Mouse (Mus musculus): ENCODE data around the gene Rtl8c.
"Not testable (repeated sequence)": the region's sequence is repeated elsewhere in the genome, so short reads cannot be mapped to it uniquely, and the experiment has no call there.

The Rtl8c gene

DNA sequence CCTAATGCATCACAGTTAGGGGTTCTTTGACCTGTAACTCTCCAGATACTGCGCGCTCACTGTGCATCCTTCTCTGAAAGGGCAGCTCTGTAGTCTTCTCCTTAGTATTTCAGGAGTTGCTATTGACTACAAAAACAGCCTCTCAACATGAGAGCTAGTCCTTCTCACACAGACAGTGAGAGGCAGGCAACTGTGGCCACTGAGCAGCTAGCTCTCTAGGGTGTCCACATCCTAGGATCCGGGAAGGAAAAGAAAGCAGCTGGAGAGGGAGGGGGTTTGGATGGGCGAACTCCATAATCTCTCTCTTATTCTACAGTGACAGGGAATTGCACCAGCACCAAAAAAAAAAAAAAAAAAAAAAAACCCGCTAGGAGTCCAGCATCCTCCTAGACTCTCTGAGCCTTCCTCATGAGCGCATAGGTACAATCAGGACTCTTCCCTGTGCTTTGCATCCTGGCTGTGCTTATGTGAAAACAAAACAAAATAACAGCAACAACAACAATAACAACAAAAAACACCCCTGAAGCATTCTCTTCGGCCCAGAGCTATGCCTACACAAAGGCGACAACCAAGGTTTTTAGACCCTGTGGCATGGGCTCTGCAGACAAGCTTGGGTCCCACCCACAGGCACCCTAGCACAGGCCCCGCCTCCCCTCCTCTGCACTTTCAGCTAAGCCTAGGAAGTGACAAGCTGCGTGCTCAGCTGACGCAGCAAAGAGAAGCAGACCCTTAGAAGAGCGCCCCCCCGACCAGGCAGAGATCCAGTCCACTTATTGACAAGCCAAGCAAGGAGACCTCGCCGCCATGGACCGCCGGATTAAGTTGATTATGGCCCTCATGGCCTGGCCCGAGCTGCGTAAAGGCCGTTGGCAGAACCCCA is at the start of gene Rtl8c:
Rtl8c (plus strand) TSS at position 791 of the 880 bp plus-strand sequence.
- DNase-seq (ENCODE audit: extremely low spot score, low spot score): peak; percentile 45

DNA sequence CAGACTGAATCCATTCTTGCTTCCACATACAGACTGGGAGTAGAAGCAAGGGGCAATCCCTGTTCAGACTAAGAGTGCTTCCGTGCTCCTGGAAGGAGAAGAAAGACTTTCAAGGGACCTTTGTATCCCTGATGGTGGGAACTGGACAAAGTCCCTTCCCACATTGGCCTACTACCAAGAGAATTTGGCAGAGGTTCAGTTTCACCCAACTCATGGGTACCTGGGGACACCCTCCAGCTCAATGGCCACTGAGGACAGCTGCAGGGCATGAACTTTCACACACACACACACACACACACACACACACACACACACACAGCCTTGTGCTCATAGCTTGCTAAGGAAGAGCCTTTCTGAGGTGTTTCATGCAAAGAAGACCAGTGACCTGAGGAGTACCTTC is 28.5 kb upstream of the Rtl8c start:
- DNase-seq (ENCODE audit: extremely low spot score, low spot score): no peak

DNA sequence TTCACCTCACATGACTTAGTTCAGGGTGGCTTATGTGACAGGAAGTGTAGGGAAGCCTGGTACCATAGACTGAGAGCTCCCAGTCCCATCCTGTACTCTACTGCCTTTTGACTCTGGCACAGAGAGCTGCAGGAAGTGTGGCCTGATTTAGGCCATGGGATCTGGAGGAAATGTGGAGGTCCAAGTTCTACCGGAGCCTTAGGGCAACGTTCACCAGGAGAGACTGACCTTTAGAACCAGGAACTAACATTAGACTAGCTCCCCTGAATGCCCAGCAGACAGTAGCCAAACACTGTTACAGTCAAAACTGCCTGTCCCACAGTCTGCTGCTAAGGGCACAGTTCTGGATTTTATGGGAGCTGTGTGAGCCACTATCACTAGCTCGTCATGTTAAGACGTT is 26.4 kb upstream of the Rtl8c start:
- not testable (repeated sequence) for DNase-seq (ENCODE audit: extremely low spot score, low spot score)

DNA sequence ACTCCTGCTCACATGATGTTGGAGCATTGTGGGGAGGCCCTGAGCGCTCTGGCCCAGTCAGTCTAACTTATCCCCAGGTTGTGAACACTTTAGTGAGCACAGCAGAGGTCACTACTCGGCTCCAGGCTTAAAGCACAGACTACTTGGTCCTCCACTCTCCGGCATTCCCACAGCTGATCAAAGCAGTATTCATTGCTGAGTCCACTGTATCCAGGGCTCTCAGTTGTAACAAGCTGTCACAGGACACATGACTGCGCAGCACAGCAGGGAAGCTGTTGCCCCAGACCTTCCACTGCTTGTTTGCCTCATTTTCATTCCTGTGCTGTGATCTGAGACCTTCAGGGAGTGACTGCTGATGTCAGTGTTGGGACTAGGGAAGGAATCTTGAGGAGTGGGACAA is 24.4 kb upstream of the Rtl8c start:
- not testable (repeated sequence) for DNase-seq (ENCODE audit: extremely low spot score, low spot score)

DNA sequence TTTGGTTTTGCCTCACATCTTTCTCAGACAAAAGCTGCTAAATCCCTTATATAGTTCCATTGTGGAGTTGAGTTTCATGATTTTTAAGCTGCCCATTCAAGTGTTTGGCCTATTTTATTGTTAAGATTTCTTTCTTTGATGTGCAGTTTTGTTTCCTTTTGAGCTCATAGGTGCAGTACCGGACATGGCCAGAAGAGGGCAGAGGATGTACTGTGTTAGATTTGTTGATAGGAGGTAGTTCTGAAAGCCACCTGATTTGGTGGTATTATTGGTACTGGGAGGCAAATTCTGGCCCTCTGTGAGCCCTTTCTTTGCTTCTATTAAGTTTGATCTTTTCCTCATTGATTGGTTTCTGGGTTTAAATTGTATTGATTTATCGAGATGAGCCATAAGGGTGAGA is 7.8 kb upstream of the Rtl8c start:
- DNase-seq (ENCODE audit: extremely low spot score, low spot score): not testable (repeated sequence)

DNA sequence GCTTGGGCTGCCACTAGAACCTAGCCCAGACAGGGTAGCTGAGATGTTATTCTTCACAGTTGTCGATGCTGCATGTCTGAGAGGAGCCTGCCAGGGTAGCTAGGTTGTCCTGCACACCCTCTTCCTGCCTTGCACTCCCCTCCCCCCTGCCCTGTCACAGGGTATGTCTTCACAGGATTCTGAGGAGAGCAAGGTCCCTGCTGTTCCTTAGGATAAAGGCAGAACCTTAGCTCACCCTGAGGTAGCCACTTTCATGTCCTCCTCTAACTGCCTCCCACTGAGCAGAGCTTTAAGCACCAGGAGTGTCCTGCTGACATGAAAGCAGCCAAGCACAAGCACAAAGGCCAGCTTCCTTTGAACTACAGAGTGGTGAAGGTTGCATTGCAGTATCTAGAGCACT is 1.7 kb upstream of the Rtl8c start:
- DNase-seq (ENCODE audit: extremely low spot score, low spot score): not testable (repeated sequence)

DNA sequence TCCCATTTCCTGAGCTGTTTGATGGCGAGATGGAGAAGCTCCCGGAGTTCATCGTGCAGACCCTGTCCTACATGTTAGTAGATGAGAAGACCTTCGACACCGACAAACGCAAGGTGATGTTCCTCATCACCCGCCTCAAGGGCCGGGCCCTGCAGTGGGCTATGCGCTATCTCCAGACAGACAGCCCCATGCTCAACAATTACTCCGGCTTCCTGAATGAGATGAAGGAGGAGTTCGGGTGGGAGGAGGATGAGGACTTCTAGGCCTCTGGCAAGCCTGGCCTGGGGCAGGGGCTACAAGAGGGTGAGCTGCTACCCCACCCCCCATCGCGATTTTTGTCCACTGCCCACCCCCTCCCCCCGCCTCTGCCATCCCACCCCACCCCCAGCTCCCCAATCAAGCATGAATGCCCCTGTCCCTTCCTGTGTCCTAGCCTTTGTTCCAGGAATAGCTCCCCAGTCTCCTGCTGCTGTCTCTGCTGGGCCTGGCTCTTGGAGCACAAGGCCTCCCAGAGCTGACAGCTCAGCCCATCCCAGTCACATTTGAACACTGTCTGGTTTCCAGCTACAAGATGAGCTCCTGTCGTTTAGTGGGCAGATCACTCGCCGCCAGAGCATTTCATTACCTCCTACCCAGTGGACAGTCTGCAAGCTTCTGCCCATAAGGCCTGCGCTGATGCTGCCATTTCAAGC is 436 bp downstream of the Rtl8c start:
- DNase-seq (ENCODE audit: extremely low spot score, low spot score): peak; percentile 14

DNA sequence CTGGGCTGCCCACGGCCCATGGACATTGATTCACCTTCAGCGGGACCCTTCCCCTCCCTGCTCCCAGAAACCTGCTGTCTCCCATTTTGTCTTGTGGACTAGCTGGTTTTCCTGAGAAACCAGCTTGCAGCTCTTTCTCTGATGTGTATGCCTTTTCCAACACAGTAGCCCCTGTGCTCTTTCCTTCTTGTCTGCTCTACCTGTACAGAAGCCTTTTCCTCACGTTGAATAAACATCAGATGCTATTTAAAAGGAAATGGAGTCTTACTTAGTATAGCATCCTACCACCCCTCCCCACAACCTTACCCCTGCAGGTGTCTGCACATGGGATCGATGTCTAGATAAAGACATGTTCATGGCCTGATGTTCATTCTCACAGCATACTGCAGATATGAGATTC is 1.0 kb downstream of the Rtl8c start, which contains the start of gene Gm14597:
Gm14597 (minus strand) TSS at position 101 of the 400 bp plus-strand sequence.
- DNase-seq (ENCODE audit: extremely low spot score, low spot score): not testable (repeated sequence)

DNA sequence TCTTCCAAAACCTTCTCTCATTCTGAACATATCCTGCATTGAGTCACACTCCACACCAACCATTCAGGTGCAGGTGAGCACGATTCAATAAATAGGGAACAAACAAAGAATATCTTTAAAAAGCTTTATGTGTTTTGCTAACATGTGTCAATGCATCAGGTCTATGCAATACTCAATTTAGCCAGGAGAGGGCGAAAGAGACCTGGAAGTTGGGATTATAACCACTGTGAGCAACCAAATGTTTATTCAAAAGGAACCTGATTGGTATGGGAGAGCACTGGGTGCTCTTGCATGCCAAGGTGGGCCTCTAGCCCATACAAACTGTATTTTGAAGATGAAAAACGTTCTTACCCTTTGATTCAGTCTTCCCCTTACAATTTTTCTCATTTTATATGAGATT is 2.7 kb downstream of the Rtl8c start:
- DNase-seq (ENCODE audit: extremely low spot score, low spot score): peak; percentile 44

DNA sequence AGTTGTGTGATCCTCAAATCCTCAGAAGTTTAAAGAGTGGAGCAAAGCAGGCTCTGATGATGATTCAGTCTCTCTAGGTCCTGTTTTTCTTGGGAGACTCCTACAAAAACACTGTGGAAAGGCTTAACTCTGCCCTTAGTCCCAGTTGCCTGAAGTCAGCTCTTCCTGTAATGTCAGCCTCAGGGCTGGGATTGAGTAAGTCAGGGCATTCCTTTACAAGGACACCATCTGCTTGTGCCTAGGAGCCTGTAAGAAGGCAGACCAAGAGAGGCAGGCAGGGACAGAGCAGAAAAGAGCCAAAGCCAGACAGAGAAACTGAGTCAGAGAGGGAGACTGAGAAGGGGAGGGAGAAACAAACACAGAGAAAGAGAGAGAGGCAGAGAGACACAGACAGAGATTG is 3.6 kb downstream of the Rtl8c start:
- not testable (repeated sequence) for DNase-seq (ENCODE audit: extremely low spot score, low spot score)

DNA sequence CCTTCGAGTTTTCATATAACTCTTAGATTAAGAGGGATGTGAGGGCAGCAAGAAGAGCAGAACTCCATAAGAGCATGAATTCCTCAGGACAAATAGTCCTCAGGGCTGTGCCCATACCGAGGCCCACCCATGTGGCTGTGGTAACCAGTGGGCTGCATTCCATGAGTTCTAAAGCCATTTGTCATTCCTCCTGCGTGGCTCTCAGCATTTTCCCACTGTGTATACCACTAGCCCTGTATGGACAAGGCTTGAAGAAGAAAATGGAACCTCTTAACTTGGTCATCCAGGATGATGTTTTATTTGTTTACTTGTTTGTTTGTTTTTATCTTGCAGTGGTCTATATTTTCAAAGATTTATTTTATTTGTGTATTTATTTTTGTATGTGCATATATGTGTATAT is 30.3 kb downstream of the Rtl8c start:
- DNase-seq (ENCODE audit: extremely low spot score, low spot score): not testable (repeated sequence)

DNA sequence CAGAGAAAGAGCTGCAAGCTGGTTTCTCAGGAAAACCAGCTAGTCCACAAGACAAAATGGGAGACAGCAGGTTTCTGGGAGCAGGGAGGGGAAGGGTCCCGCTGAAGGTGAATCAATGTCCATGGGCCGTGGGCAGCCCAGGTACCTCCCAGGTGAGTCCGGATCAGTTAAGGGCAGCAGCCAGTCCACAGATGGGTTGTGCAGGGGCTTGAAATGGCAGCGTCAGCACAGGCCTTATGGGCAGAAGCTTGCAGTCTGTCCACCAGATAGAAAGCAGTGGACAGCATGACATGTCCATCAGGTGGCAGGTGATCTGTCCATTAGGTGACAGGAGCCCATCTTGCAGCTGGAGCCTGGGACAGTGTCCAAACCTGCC is 34.8 kb downstream of the Rtl8c start:
- DNase-seq (ENCODE audit: extremely low spot score, low spot score): not testable (repeated sequence)

DNA sequence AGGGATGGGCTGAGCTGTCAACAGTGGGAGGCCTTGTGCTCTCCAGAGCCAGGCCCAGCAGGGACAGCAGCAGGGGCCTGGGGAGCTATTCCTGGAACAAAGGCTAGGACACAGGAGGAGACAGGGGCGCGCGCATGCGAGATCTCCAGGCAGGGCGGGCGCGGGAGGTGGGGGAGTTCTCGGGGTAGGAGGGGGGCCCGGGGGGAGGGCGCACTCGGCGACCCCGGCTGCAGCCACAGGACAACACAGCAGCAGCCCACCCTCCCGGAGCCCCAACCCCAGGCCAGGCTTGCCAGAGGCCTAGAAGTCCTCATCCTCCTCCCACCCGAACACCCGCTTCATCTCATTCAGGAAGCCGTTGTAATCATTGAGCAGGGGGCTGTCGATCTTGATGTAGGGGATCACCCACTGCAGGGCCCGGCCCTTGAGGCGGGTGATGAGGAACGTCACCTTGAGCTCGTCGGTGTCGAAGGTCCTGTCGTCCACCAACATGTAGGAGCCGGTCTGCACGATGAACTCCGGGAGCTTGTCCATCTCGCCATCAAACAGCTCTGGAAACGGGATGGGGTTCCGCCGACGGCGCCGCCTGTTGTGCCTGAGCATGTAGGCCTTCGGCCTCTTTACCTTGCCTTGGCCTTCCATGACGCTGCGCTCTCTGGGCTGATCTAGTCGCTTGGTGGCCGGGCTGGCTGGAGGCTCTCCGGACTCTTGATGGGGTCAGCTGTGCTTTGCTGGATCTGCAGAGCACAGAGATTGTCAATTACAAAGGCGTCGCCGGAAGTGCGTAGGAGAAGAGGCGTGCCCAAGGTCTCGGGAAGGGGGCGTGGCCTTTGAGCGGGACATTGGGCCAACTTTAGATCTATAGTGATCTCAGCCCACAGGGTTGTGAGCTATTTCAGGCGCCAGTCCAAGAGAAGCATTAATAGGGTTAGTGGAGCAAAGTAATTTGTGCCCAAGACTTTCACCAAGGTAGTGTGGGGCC is 35.4 kb downstream of the Rtl8c start, which contains the start of gene Rtl8a:
Rtl8a (minus strand) TSS at position 703 of the 982 bp plus-strand sequence.
- peak; percentile 69 for DNase-seq (ENCODE audit: extremely low spot score, low spot score)

DNA sequence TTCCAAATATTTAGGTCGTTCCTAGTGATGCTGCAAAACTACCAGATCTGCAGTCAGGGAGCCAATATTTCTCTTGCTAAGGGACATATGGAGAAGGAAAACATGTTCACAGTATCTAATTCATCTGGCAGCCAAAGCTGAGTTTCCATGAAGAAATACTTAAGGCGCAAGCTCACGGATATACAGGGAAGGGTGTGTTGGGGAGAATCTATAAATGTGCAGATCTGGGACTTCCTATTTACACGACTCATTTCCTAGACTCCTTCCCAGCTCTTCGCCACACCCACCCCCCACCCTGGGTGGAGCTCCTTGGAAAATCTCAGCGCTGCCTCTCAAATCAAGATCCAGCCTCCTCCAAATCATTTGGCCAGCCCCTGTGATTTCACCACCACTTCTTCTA is 38.1 kb downstream of the Rtl8c start:
- DNase-seq (ENCODE audit: extremely low spot score, low spot score): no peak

DNA sequence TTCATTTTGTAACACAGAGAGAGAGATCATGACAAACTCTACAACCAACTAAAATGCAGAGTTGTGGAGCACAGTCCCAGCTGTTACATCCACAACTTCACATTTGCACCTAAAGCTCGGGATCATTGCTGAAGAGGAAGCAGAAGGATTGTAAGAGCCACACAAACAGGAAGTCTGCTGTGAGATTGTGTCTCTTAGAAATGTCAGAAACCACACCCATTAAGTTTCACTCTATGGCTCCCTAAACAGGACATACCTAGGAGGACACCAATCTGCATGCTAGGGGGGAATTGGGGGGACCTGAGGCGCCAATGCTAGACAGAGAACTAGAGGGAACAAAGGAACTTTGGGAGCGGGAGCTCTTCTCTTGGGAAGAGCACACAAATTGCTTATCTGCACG is 45.1 kb downstream of the Rtl8c start:
- not testable (repeated sequence) for DNase-seq (ENCODE audit: extremely low spot score, low spot score)
